Mouse (Mus musculus): ENCODE results near the gene Hexim1. TPM values are rescaled to one million over a fixed set of nuclear protein-coding genes. Genes with fewer than 3 reads are reported as not detected.

The Hexim1 gene
- total RNA-seq, 2 experiments from 2014 or later = 23.3 to 23.6 TPM

DNA sequence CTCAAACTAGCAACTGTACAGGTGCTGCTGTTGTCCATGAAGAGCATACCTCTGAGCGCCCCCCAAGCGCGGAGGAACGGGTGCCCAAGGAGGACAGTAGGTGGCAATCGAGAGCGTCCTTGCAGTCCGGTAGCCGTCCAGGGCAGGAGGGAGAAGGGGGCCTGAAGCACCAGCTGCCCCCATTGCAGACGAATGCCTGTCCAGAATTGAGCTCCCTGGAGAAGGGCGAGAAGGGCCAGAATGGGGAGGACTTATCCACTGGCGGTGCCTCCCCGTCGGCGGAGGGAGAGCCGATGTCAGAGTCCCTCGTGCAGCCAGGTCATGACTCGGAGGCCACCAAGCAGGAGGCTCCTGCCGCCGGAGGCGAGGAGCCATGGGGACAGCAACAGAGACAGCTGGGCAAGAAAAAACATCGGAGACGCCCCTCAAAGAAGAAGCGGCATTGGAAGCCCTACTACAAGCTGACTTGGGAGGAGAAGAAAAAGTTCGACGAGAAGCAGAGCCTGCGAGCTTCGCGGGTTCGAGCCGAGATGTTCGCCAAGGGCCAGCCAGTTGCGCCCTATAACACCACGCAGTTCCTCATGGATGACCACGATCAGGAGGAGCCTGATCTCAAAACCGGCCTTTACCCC is 1.0 kb downstream of the Hexim1 start:
- DNase-seq (ENCODE audit: low spot score) = peak; percentile 81

DNA sequence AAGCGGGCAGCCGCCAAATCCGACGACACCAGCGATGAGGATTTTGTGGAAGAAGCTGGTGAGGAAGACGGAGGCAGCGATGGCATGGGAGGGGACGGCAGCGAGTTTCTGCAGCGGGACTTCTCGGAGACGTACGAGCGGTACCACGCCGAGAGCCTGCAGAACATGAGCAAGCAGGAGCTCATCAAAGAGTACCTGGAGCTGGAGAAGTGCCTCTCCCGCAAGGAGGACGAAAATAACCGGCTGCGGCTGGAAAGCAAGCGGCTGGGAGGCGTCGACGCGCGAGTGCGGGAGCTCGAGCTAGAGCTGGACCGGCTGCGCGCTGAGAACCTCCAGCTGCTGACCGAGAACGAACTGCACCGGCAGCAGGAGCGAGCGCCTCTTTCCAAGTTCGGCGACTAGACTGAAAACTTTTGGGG is 1.6 kb downstream of the Hexim1 start:
- peak; percentile 40 for DNase-seq (ENCODE audit: low spot score)

DNA sequence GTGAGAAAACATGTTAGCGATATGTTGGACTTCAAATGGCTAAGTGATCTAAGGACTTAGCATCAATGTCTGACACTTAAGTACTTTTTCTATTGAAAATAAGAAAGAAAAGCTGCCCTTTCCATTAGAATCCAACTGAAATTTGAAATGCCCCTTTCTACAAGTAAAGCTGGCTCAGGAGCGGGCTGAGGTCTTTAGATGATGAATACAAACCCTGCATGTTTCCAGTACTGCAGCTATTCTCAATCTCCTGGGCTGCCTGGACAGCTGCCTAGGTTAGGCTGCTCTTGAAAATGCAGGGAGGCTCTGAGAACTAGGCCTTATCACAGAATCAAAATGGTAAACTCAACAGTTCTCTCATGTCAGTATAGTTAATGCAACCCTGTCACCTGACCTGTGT is 2.8 kb downstream of the Hexim1 start:
- no peak for DNase-seq (ENCODE audit: low spot score)

DNA sequence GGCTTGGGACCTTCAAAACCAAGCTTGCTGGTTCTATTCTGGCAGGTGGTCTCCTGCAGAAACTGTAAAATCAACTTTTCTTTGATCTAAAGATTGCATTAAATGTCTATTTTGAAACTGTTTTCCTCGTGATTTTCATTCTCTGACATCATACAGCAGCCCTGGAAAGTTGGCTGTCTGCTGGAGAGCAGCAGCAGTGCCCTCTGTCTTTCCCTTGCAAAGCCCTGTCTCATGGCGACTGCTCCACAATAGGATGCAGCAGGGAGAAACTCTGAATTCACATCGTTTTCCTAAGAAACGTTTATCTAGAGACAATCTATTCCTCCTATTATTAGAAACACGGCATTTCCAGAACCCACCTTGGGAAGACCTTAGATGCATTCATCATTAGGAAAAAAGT is 3.6 kb downstream of the Hexim1 start:
- DNase-seq (ENCODE audit: low spot score) = no peak

DNA sequence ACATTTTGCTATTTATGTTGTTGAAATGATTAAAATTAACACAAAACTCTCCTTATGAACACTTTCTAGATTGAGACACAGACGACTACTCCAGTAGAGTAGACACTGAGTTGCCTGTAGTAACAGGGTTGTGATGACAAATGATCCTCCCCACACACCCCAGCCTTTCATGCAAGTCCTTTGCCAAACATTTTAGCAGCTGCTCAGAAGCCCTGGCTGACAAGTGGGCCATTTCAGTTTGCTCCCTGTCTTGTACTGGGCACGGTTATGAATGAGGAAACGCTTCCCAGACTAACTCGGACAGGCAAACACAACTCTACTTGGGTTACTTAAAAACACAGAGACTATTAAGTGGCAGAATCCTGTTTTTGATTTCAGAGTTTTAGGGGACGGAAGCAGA is 4.3 kb downstream of the Hexim1 start:
- DNase-seq (ENCODE audit: low spot score) = peak; percentile 68

DNA sequence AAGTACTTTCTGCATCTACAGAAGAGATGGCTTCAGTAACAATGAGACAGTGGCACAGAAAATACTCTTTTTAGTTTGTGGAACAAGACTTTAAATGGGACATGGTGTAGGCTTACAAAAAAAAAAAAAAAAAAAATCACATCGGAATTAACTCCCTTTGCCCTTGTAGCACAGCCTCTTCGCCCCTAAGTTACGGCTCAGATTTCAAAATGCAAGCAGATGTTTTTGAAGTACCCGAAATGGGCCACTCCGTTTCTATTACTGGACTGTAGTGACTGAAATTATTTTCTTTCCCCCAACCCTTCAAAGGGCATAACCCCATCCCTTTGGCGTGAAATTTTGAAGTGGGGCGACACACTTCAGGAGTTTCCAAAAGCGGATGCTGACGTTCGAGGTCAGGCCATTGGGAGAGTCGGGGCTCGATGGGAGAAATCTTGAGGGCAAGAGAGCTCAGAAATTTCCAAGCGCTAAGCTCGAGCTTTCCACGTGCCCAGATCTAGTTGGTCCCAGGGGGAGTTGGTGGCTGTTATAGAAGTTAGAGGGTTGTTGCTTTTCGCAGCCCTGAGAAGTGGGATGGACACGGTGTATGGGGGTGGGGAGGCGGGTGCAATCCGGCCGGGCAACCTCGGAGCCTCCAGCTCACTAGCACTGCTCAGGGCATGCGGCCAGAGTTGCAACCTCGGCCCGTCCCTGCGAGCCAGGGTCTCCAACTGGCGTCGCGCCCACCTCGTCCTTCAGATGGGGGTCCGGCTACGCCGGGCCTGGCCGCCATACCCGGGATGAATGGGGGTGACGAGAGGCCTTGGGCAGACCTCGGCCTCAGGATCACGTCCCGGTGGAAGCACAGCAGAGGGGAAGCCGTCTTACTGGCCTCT is 15.9 kb downstream of the Hexim1 start, which contains the start of gene Hexim2:
TSS of gene Hexim2 (plus strand) at position 729 of the 875 bp plus-strand sequence.
- peak; percentile 65 for DNase-seq (ENCODE audit: low spot score)

DNA sequence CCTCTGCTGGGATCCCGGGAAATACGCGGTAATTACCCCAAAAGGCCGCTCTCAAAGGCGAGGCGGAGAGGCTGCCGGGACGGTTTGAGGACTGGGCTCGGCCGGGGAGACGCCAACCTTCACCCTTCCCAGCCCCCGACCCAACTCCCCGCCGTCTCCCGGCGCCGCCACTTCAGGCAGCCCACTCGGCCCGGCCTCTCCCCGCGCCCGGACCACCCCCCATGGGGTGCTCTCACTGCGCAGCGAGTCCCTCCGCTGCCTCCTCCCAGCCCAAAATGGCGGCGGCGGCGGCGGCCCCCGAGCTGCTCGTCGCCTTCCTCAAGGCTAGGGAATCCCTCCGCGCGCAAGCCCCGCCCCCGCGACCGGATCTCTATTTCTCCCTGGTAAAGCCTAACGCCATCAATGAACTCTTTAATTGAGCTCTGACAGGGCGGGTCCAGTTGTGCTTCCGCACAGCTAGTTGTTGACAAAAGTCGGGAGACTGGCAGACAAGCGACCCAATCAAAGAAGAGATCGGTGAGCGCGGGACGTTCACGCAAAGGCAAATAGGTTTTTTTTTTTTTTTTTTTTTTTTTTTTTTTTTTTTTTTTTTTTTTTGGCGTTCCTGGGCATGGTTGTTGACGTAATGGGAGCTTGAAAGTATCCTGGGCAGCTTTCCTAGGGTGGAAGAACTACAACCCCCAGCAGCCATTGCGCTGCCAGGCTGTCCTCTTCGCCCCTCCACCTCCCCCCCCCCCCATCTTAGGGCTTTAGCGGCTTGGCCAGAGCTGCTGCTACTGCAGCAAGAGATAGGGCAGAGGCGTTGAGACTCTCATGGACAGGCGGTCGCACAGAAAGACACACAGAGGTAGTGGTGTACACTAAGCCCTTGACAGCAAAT is 16.8 kb downstream of the Hexim1 start:
- DNase-seq (ENCODE audit: low spot score) = peak; percentile 100

DNA sequence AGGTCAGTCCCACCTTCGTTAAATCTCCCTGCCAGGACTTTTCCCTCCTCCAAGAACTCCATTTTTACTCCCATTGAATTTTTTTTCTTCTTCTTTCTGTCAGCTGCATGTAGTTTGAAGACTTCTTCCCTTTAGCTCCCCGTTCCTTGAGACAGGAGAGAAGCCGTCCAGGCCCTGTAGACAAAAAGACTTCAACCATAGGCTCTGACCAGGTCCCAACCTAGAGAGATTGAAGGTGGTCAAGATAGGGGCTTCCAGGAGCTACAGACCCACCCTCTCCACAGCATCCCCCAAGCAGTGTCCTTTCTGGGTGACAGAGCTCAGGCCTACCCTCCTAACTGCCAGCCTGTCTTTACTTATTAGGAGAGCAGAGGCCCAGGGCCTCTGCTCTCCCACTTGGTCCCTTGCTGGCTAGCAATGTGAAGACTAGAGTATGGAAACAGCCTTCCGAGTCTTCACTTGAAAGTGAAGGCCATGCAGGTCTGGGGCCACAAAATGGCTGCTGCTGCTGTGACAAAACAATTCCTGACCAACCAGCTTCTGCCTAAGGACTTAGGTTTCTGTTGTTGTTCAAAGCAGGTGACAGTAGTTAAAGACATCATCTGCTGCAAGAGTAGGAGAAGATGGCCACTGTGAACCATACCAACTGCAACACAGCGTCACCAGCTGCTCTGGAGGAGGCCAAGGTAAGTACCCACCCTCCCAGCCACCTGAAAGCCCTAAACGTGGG is 17.6 kb downstream of the Hexim1 start:
- DNase-seq (ENCODE audit: low spot score) = no peak

DNA sequence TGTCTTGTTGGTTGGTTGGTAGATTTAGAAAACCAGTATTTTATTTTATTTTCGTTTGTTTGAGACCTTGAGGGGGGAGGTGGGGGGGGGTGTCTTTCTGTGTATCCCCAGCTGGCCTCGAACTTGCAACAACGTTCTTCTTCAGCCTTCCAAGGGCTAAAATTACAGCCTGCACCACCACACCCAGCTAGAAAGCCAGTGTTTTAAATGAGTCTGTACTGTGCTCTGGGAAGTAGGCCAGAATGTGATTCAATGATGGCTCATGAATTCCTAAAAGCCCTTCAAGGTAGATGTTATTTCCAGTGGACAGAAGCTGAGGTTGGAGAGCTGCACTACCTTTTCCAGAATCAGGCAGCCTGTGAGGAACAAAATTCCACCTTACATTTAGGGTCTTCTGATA is 18.2 kb downstream of the Hexim1 start:
- DNase-seq (ENCODE audit: low spot score) = no peak

DNA sequence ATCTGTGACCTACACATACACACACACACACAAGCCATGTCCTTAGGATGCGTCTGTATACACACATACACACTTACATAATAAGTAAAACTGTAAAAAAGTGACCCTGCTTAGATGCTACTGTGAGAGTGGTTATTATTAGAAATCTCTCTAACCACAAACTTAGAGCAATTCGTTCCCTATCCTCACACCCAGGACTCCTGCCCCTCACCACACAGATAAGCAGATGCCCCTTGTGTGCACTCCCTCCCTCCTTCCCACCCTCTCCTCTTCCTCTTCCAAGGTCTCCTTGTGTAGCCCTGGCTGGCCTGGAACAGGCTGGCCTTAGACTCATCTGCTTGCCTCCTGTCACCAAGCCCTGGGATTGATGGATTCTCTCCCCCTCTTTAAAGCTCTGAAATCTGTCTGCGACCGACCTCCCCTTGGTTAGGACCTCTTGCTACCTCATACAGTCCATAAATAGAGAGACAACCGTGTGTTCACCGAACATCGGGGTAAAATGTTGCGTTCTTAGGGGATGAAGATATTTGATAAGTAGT is 20.1 kb downstream of the Hexim1 start:
- DNase-seq (ENCODE audit: low spot score) = no peak

DNA sequence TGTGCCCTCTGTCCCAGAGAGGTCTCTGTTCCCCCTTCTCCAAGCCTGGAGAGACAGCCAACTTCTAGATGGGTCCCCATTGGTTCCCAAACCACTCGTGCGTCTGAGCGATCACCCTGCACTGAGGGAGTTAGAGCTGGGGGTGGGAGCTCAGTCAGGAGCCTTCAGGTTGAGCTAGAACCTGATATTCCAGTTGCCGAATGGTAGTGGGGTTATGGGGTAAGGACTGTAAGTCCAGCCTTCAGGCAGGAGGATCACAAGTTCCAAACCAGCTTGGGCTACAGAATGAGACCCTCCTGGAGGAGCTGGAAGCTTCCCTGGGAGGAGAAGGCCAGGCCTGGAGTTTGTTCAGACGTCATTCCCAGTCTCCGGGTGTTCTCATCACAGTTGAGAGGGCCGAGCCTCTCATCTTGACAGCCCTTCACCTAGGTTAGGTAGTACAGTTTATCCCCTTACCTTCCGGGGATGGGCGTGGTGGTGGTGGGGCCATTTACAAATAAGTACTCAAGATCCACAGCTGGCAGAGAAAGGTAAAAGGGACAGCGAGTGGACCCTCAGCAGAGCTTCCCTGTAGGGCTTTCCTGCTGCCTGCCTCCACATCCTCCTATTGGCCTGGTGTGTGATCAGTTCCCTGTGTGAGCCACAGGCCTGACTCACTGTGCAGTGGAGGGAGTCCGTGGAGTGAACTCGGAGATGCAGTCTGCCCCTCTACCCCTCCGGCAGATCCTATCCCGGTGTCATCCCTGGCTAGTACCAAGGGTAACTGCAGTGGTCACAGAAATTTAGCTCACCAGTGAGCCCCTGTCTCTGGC is 24.1 kb downstream of the Hexim1 start:
- DNase-seq (ENCODE audit: low spot score) = no peak

DNA sequence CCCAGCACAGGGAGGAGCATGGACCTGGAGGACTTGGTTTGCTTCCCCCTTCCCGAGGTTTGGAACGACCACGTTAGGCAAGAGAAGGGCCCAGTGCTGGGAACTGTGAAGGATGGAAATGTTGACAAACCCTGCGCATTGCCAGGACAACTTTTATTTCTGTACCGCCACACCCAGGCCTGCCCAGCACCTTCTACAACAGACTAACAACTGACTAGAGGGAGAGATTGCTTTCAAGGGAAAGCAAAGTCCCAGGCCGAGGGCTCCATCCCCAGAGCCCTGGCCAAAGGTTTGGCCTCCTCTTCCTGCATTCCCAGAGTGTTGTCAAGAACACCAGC is 24.7 kb downstream of the Hexim1 start:
- no peak for DNase-seq (ENCODE audit: low spot score)

DNA sequence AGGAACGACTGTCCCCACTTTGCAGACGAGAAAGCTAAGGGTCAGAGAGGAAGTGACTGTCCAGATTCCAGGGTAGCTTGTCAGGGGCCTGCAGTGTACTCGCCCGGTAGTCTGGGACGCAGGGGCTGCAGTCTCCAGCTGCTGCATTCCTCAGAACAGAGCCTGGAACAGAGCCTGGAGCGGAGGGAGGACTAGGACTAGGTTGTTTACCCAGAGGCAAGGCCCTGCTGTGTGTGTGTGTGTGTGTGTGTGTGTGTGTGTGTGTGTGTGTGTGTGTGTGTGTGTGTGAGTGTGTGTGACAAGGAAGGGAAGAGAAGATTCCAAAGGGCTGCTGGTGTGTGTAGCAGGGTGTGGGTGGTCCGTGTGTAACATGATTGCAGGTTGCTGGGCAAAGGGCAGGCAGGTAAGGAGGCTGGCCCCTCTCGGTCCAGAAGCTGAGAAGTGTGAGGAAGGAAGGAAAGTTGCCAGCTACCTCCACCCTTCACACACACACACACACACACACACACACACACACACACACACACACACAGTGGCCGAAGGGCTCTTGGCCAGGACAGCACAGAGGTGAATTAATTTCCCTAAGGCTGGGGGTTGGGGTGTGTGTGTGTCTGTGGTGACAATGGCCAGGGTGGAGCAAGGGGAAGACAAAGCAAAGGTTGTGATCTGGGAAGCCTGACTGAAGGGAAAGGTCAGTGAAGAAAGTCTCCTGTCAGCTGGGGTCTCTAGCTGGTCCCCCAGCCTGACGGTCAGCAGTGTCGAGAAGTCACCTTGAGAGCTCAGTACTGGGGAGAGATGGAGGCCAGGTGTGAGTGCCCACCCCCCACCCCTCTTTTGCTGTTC is 25.3 kb downstream of the Hexim1 start:
- peak; percentile 58 for DNase-seq (ENCODE audit: low spot score)

DNA sequence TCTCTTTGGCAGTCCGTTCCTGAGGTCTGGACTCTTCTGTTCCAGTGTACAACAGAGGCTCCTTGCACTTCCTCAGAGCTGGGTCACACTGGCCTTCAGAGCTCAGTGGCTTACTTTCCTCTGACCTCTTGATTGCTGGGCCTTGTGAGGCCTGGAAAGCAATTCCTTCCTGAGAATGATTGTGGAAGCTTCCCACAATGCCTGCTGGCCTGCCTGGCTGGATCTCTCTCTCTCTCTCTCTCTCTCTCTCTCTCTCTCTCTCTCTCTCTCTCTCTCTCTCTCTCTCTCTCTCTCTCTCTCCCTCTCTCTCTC is 25.9 kb downstream of the Hexim1 start:
- DNase-seq (ENCODE audit: low spot score) = no peak

DNA sequence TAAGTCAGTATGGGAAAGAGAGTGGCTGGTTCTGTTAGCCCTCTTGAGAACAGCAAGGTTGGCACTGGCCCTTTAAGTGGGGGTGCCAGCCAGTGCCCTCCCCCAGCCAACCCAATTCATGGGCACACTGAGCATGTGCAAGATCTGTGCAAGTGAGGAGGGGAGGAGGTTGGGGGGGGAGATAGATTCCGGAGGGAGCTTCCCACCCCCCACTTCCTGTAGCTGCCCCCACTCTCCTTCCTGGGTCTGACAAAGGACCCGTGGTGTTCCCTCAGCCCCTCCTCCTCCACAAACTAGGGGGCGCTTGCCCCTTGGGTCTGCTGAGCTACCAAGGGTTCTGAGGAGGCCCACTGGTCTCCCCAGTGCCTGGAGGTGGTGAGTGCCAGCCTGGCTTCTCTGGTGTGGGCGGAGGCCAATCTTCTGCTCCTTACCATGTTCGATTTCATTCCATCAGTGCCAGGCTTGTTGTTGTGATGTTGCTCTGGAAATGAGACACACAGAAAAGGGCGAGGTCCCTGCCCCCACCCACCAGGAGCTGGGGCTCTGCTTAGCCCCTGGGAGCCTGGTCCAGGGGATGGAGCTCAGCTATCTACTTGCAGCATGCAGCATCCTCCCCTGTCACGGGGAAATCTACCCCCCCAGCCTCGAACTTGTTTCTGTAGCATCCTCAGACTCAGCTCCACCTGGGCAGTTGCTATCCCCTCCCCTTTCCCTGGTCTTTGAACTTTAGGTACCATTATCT is 26.6 kb downstream of the Hexim1 start:
- DNase-seq (ENCODE audit: low spot score) = no peak

DNA sequence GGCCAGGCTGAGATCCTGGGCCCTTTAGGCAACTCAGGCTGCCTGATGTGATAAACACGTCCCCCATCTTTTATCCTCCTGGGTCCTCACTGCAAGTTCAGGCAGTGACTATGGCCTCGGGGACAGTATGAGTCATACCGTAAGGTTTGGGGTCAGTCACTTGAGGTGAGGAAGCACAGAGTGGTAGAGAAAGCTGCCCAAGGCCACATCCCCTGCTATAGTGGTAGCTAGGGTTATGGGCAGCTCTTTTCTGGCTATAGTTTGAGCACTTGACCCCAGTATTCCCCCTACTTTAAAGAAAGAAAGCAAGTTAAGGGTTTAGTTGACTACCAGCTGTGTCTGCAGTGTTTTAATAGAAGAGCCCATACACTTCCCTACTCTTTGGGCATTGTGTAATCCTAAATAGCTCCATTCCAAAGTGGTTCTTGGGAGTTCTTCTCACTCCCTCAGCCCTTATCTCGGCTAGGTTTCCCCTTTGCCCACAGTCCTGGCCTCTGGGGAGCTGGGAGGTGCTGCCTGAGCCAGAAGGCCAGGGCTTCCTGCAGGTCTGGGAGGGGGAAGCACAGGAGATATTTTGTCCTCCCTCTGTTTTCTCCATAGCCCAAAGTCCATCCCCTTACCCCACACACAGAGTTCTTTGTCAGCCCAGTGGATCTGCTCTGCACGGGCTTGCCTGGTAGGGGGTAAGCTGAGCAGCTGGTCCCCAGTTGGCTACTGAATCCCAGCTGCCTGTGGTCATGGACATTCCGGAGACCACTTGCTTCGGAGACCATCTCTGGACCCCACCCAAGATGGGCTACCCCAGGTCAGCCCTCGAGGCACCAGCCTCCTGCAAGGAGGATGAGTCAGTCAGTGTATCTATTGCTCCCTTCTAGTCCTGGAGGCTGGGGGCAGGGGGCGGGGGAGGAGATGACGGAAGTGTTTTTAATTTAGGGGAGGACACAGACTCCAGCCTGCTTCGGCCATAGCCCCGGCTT is 28.6 kb downstream of the Hexim1 start:
- DNase-seq (ENCODE audit: low spot score) = no peak

DNA sequence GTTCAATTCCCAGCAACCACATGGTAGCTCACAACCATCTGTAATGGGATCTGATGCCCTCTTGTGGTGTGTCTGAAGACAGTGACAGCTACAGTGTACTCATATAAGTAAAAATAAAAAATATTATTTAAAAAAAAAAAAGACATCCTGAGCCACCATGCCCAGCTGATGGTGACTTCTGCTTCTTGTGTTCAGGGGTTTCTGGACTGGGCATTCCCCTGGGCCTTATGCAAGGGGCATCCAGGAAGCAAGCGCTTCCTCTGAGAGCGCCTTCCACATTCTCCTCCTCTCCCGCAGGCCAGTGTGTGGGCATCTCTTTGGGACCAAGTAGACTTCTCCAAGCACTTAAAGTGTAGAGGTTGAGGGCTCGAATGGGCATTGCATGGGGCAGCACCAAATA is 30.4 kb downstream of the Hexim1 start:
- DNase-seq (ENCODE audit: low spot score) = no peak

DNA sequence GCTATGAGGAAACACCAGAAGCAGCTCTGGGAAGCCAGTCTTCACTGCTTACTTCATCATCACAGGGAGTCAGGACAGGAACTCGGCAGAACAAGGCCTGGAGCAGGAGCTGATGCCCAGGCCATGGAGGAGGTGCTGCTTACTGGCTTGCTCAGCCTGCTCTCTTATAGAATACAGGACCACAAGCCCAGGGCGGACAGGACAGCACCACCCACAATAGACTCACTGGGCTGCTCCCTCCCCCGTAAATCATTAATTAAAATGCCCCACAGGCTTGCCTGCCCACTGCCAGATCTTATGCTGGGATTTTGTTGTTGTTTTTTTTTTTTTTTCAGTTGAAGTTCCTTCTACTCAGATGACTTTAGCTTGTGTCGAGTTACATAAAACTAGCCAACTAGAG is 31.7 kb downstream of the Hexim1 start:
- DNase-seq (ENCODE audit: low spot score) = no peak
